Comparison of ENCODE assay signal across 8 mouse cellular contexts in genomic region chr3:83128449-83128922, GRCm38 (mm10). TPM values are rescaled to one million over a fixed set of nuclear protein-coding genes. Genes with fewer than 3 reads are reported as not detected.
DNase-seq lines count a peak whose midpoint lies in the region; ATAC-seq lines count a peak whose summit lies in the region.

No protein-coding gene starts in this region.

- peak; percentile 14 to 20 for DNase-seq in left cerebral cortex, postnatal 36 days (ENCODE audit: low spot score in 2 of 2)
- DNase-seq in left cerebral cortex, adult 8-10 months (ENCODE audit: low spot score in 2 of 2), result no peak
- DNase-seq in embryo, embryonic 11 days, result peak; percentile 63
- peak; percentile 32 to 33 for DNase-seq in heart, postnatal 10 days
- DNase-seq in retina, embryonic 14.5 days (ENCODE audit: low spot score), result peak; percentile 46
- no peak for DNase-seq in urinary bladder, postnatal 14 days (ENCODE audit: low spot score)
- no peak for DNase-seq in cerebellum, adult 11-12 months

- peak overlapping the region; percentile 45 for H3K4me2 ChIP-seq in liver, embryonic 15.5 days

- H3K27me3 ChIP-seq in liver, embryonic 15.5 days, result peaks cover 60% of the 10 kb centered on the region

- 2% methylated on average over 43 of the region's 43 CpGs for WGBS in liver, embryonic 15.5 days (ENCODE audit: insufficient replicate concordance)

- 0 out of 2 replicates have a peak, but pooled peaks cover 7% of the 10 kb centered on the region for H3K4me1 ChIP-seq in liver, embryonic 15.5 days (replicated peaks)

- ATAC-seq in liver, embryonic 15.5 days (ENCODE audit: insufficient read depth), result no peak

- H3K9me3 ChIP-seq in liver, embryonic 15.5 days (replicated peaks), result no peaks in the 10 kb centered on the region

- no peak overlapping the region for H3K27ac ChIP-seq in liver, embryonic 15.5 days (replicated peaks)

- intact Hi-C loops in left cerebral cortex, postnatal 36 days (cut with DNase I), result no loop called here
- intact Hi-C loops in heart, postnatal 10 days (cut with DNase I), result loop anchor here (5.0 kb wide), 1 partner anchor 144 kb away; no protein-coding TSS in a partner anchor

- H3K4me3 ChIP-seq in liver, embryonic 15.5 days (replicated peaks), result peak overlapping the region; percentile 31; the same call in 1 of the 2 replicates

- no peak overlapping the region for H3K9ac ChIP-seq in liver, embryonic 15.5 days

- no peaks in the 10 kb centered on the region for H3K36me3 ChIP-seq in liver, embryonic 15.5 days (replicated peaks)

RNA-seq across cellular contexts. Expression of gene Dchs2, which starts 0.7 kb away (rescaled TPM):
- 1 to 10 TPM; 2.0 to 4.5 TPM for total RNA-seq in left cerebral cortex, postnatal 36 days (2021)
- total RNA-seq in left cerebral cortex, adult 8-10 months (2022), result 1 to 10 TPM; 4.0 to 5.6 (median 4.6) TPM
- total RNA-seq in heart, postnatal 10 days (2021), result 1 to 10 TPM; 1.3 to 1.4 TPM
- polyA plus RNA-seq in liver, embryonic 15.5 days (2015; fragmentation: Nextera tagmentation; extraction: Ambion mirVana), result 0.01 and 0.02 TPM in 2 replicates

Comparison
In these comparisons a context has a peak if more than half of its experiments do, and no peak if none do; other contexts are left out.
1. DNase-seq: peak in left cerebral cortex, postnatal 36 days (2 of 2), embryo, embryonic 11 days (single experiment), heart, postnatal 10 days (2 of 2) and retina, embryonic 14.5 days (single experiment); none in left cerebral cortex, adult 8-10 months (0 of 2), urinary bladder, postnatal 14 days (single experiment) and cerebellum, adult 11-12 months (single experiment).